Mouse (Mus musculus): ENCODE measurements around the gene Spata2. TPM values are rescaled to one million over a fixed set of nuclear protein-coding genes. Genes with fewer than 3 reads are reported as not detected.

The Spata2 gene
- polyA plus RNA-seq, 1 experiment from 2014 or later: 21.5 TPM

DNA sequence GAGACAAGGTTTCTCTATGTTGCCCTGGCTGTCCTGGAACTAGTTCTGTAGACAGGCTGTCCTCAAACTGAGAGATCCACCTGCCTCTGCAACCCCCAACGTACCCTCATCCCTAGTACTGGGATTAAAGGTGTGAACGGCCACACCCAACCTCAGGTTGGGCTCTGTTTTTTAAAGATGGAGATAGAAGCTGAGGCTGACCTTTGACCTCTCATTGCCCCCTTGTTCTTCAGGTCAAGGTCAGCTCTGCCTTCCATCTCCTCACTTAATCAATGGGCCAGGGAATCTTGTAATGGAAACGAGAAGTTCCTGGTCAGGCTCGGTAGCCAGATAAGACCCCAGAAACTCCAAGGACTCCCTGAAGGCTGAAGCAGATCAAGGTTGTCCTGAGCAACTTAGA lies 37.8 kb upstream of the Spata2 start:
- H3K4me1 ChIP-seq: peaks cover 7% of the 10 kb centered on the region
- WGBS: 78% methylated on average over 4 of the region's 4 CpGs
- no peak overlapping the region for H3K4me3 ChIP-seq

DNA sequence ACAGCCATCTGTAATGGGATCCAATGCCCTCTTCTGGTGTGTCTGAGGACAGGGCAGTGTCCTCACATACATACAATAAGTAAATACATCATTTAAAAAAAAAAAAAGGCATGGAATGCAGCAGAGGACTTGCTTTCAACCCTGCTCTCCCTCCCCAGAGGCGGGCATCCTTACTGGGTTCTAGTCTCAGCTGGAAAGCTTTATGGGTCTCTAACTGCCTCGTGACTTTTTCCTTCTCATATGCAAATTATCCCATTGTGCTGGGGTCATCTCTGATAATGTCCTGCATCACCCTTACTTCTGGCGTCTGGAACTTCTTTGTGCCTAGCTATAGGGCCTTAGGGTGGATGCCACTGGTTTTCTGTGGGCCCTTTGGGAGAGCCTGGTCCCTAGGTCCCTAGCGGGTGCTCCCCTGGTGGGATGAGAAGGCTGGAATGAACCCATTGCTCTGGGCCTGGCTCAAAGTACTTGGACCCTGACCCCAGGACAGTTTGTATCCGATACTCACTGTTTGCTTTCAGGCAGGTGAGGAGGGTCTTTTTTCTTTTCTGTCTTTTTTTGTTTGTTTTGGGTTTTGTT lies 37.3 kb upstream of the Spata2 start:
- H3K4me1 ChIP-seq: peaks cover 7% of the 10 kb centered on the region
- no peak for DNase-seq (ENCODE audit: low spot score)
- 46% methylated on average over 5 of the region's 5 CpGs for WGBS
- no peak overlapping the region for H3K4me3 ChIP-seq
- H3K27me3 ChIP-seq (ENCODE audit: low read depth, poor library complexity, severe bottlenecking): peaks cover 11% of the 10 kb centered on the region; the same call in 1 of the 2 replicates
- H3K9me3 ChIP-seq (replicated peaks): no peaks in the 10 kb centered on the region
- no peak overlapping the region for H3K27ac ChIP-seq
- H3K36me3 ChIP-seq: no peaks in the 10 kb centered on the region

More for the DNA sequence above, 37.8 kb upstream of the Spata2 start:
- no peaks in the 10 kb centered on the region for H3K9me3 ChIP-seq (replicated peaks)
- H3K27me3 ChIP-seq (ENCODE audit: low read depth, poor library complexity, severe bottlenecking): peaks cover 16% of the 10 kb centered on the region
- no peaks in the 10 kb centered on the region for H3K36me3 ChIP-seq
- H3K27ac ChIP-seq: no peak overlapping the region
- no peak for DNase-seq (ENCODE audit: low spot score)

DNA sequence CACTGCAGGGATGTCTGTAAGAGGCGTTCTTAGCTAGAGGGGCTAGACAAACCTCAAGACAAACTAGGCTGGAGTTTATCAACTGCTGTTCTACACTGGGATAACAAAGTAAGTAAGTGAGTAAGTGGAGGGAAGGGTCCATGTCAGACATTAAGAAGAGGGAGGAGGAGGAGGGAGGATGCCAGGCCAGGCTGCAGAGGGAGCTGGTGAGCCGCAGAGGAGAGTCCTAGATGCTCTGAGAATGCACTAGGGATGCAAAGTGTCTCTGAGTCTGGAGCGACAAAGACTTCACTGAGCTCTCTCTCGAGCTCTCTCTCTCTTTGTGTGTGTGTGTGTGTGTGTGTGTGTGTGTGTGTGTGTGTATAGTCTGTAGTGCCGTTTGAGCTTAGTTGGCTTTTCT lies 35.6 kb upstream of the Spata2 start:
- Histone ChIP-seq H3K36me3 (no peaks in the 10 kb centered on the region), H3K27ac (no peak overlapping the region), H3K4me1 (peaks cover 7% of the 10 kb centered on the region), H3K27me3 (ENCODE audit: low read depth, poor library complexity, severe bottlenecking) (peaks cover 6% of the 10 kb centered on the region; the same call in 1 of the 2 replicates), H3K9me3 (replicated peaks) (no peaks in the 10 kb centered on the region), H3K4me3 (no peak overlapping the region)
- whole genome bisulfite sequencing: 19% methylated on average over 5 of the region's 5 CpGs
- no peak for DNase-seq (ENCODE audit: low spot score)

DNA sequence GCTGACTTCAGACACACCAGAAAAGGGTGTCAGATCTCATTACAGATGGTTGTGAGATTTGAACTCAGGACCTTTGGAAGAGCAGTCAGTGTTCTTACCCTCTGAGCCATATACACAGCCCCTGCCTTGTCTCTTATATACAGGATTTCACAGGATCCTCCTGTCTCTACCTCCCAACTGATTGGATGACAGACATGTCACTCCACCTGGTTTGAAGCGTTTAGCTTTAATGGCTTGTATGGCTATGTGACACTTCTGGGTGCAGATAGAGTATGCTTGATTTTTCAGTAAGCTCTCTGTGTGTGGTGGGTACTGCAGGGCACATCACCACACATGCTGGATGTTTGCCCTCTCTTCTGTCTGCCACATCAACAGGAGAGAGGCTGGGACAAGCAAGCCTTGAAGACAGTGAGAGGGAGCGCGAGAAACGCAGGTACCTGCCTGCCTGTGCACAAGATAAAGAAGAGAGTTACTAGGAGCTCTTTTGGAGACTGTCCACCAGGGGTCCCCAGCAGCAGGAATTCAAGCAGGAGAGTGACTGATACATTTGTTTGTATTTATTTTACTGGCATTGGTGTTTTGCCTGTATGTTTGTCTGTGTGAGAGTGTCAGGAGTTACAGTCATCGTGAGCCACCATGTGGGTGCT lies 27.0 kb upstream of the Spata2 start:
- Histone ChIP-seq H3K4me1 (no peaks in the 10 kb centered on the region), H3K4me3 (no peak overlapping the region), H3K27me3 (ENCODE audit: low read depth, poor library complexity, severe bottlenecking) (no peaks in the 10 kb centered on the region), H3K36me3 (peaks cover 55% of the 10 kb centered on the region), H3K9me3 (replicated peaks) (no peaks in the 10 kb centered on the region), H3K27ac (no peak overlapping the region)
- 77% methylated on average over 5 of the region's 5 CpGs for WGBS
- DNase-seq (ENCODE audit: low spot score): no peak

DNA sequence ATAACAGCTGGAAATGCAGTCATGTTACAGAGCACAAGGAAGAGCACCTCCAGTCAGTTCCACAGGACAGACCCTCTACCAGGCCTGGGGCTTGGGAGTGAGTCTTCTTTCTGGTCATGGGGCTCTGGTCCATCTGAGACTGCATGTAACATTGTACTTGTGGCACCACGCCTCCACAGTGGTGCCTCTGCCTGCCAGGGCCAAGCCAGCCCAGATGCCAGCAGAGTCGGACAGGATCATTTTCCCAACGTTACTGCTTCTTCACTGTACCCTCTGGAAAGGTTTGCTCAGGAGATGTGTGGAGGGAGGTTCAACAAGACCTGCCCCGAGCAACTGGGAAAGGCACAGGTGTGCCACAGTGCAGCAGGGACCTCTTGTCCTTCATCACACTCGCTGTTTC lies 23.0 kb upstream of the Spata2 start:
- peaks cover 96% of the 10 kb centered on the region for H3K36me3 ChIP-seq
- WGBS: 90% methylated on average over 5 of the region's 5 CpGs
- no peak for DNase-seq (ENCODE audit: low spot score)
- no peak overlapping the region for H3K4me3 ChIP-seq
- no peaks in the 10 kb centered on the region for H3K4me1 ChIP-seq
- H3K9me3 ChIP-seq (replicated peaks): no peaks in the 10 kb centered on the region
- H3K27me3 ChIP-seq (ENCODE audit: low read depth, poor library complexity, severe bottlenecking): no peaks in the 10 kb centered on the region
- no peak overlapping the region for H3K27ac ChIP-seq

DNA sequence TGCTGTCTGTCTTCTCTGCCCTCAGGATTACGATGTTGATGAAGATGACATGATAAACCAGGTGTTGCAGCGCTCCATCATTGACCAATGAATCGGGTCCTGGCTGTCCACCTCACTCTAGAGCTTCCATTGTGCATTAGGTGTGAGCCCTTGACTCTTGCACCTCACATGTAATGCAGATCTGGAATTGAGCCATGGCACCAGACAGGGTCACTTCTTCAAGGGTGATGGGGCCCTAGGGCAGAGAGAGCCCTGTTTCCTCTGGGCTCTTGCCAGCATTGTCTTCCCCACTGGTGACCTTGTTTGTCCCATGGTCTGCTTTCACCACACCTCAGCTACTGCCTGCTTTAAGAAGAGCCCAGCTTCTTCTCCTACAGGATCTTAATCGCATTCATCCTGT lies 22.0 kb upstream of the Spata2 start:
- 97% methylated on average over 4 of the region's 4 CpGs for WGBS
- no peaks in the 10 kb centered on the region for H3K4me1 ChIP-seq

DNA sequence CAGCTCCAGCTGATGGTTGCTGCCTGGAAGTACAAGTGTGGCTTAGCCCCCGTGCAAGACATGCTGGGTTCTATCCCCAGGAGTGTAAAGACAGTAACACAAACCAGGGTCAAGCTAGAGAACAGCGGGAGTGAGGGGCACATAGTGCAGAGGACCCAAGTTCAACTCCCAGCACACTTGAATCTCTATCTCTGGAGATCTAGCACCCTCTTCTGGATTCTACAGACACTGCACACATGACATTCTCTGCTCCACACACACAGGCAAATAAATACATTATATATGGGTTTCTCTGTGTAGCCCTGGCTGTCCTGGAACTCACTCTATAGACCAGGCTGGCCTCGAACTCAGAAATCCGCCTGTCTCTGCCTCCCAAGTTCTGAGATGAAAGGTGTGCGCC lies 20.3 kb upstream of the Spata2 start:
- DNase-seq (ENCODE audit: low spot score): no peak
- Histone ChIP-seq H3K9me3 (replicated peaks) (no peaks in the 10 kb centered on the region), H3K27me3 (ENCODE audit: low read depth, poor library complexity, severe bottlenecking) (no peaks in the 10 kb centered on the region), H3K4me1 (no peaks in the 10 kb centered on the region), H3K27ac (no peak overlapping the region), H3K36me3 (peaks cover 100% of the 10 kb centered on the region), H3K4me3 (no peak overlapping the region)
- WGBS: 93% methylated on average over 5 of the region's 5 CpGs

More for the DNA sequence above, 22.0 kb upstream of the Spata2 start:
- Histone ChIP-seq H3K27ac (no peak overlapping the region), H3K36me3 (peaks cover 99% of the 10 kb centered on the region), H3K9me3 (replicated peaks) (no peaks in the 10 kb centered on the region), H3K4me3 (no peak overlapping the region), H3K27me3 (ENCODE audit: low read depth, poor library complexity, severe bottlenecking) (no peaks in the 10 kb centered on the region)
- no peak for DNase-seq (ENCODE audit: low spot score)

DNA sequence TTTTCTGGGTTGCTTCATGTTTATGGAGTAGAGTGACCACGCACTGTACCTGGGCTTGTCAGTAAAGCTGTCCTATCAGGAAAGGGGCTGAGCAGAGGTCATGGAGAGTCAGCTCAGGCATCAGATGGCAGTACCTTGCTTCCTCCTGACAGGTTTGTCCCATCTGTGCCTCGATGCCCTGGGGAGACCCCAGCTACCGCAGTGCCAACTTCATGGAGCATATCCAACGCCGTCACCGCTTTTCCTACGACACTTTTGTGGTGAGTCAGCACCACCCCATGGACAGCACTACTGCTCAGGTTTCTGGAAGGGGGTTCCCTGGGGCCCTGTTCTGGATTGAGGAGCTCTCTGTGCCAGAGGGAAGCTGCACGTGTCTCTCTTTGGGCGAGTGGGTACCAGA lies 19.7 kb upstream of the Spata2 start:
- Histone ChIP-seq H3K4me3 (no peak overlapping the region), H3K27ac (no peak overlapping the region), H3K27me3 (ENCODE audit: low read depth, poor library complexity, severe bottlenecking) (no peaks in the 10 kb centered on the region), H3K36me3 (peaks cover 100% of the 10 kb centered on the region), H3K4me1 (no peaks in the 10 kb centered on the region), H3K9me3 (replicated peaks) (no peaks in the 10 kb centered on the region)
- 97% methylated on average over 9 of the region's 9 CpGs for WGBS
- DNase-seq (ENCODE audit: low spot score): no peak

DNA sequence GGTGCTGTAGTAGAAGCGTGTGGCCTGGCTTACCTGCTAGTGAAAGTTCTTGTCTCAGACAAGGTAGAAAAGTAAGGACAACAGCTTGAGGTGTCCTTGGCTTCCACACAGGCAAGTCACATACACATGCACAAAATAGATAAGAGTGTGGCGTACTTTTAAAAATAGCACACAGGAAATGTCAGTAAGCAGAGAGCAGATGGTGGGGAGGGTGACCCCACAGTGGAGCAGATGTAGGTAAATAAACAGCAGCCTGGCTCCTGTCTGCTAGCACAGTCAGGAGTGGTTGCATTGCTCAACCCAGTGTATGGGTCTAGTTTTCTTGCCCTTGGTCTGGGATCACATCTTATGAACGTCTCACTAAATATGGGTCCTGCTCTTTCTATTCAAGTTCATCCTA lies 17.8 kb upstream of the Spata2 start:
- Histone ChIP-seq H3K4me3 (no peak overlapping the region), H3K27ac (no peak overlapping the region), H3K36me3 (peaks cover 98% of the 10 kb centered on the region), H3K9me3 (replicated peaks) (no peaks in the 10 kb centered on the region), H3K27me3 (ENCODE audit: low read depth, poor library complexity, severe bottlenecking) (no peaks in the 10 kb centered on the region), H3K4me1 (peaks cover 11% of the 10 kb centered on the region)
- DNase-seq (ENCODE audit: low spot score): no peak
- 88% methylated on average over 3 of the region's 3 CpGs for WGBS

DNA sequence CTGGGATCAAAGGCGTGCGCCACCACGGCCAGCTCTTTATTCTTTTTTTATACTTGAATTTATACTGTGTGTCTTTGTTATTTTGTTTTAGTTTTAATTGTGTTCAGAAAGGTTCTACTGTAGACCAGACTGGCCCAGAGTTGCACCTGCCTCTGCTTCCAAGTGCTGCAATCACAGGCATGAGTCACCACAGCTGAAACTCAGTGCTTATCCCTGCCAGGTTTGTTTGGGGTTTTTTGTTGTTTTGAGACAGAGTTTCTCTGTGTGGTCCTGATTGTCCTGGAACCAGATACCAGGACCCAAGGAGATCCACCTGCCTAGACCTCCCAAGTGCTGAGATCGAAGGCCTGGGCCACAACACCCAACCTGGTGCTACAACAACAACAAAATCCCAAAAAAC lies 15.9 kb upstream of the Spata2 start:
- no peak overlapping the region for H3K27ac ChIP-seq
- no peaks in the 10 kb centered on the region for H3K9me3 ChIP-seq (replicated peaks)
- H3K27me3 ChIP-seq (ENCODE audit: low read depth, poor library complexity, severe bottlenecking): no peaks in the 10 kb centered on the region
- peaks cover 92% of the 10 kb centered on the region for H3K36me3 ChIP-seq
- no peak for DNase-seq (ENCODE audit: low spot score)
- WGBS: 96% methylated on average over 4 of the region's 4 CpGs
- H3K4me3 ChIP-seq: no peak overlapping the region
- H3K4me1 ChIP-seq: peaks cover 27% of the 10 kb centered on the region

DNA sequence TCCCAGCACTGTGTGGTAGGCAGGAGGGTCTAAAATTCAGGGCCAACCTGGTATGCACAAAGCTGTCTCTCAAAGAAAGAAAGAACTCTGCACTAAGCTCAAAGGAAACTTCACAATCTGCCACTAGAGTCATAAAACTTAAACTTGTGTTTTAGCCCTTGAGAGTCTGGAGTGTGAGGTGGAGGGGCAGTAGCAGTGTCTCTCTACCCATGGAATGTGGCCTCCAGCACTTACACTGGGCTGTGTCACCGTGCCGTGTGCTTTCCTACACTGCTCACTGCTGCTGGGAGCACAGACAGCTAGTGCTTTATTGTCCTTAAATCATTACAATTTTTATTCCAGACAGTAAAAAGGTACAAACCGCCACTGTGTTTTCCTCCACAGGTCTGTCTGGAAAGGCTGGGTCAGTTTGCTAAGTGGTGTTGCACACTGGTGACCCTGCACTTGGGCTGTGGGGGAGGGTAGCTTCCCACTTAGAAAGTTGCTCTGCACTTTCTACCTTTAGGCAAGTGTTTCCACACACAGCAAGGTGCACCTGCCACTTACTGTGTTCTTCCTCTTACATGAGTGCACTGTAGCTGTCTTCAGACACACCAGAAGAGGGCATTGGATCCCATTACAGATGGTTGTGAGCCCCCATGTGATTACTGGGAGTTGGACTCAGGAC lies 15.2 kb upstream of the Spata2 start:
- DNase-seq (ENCODE audit: low spot score): no peak
- 95% methylated on average over 3 of the region's 3 CpGs for WGBS
- peaks cover 29% of the 10 kb centered on the region for H3K4me1 ChIP-seq

DNA sequence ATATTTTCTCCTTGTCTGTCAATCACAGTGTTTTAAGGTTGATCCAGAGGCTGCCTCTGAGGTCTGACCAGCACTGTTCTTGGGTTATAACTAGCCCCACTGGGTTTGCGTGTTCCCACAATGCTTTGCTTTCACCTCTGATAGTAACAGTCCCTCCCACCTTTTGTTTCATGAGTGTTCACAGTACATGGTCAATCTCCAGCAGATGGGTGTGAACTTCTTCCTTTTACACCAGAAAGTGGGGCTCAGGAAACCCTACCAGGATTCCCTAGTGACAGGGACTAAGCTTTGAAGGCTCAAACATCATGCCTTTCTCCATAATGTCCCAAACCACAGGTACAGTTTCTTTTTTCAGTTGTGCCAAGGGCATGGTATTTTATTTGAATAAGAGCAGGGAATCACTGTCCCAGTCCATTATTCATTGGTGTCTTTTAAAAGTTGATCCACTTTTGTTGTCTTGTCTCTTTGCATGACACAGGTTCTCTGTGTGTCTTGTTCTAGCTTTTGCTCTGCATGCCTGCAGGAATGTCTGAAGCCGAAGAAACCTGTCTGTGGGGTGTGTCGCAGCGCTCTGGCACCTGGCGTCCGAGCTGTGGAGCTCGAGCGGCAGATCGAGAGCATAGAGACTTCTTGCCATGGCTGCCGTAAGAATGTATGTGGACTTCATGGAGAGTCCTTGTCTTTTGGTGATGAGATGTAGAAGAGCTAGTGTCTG lies 14.0 kb upstream of the Spata2 start:
- peaks cover 73% of the 10 kb centered on the region for H3K36me3 ChIP-seq
- no peak for DNase-seq (ENCODE audit: low spot score)
- WGBS: 97% methylated on average over 10 of the region's 10 CpGs

More for the DNA sequence above, 15.2 kb upstream of the Spata2 start:
- no peaks in the 10 kb centered on the region for H3K9me3 ChIP-seq (replicated peaks)
- H3K4me3 ChIP-seq: no peak overlapping the region
- no peaks in the 10 kb centered on the region for H3K27me3 ChIP-seq (ENCODE audit: low read depth, poor library complexity, severe bottlenecking)
- H3K36me3 ChIP-seq: peaks cover 85% of the 10 kb centered on the region
- H3K27ac ChIP-seq: no peak overlapping the region

DNA sequence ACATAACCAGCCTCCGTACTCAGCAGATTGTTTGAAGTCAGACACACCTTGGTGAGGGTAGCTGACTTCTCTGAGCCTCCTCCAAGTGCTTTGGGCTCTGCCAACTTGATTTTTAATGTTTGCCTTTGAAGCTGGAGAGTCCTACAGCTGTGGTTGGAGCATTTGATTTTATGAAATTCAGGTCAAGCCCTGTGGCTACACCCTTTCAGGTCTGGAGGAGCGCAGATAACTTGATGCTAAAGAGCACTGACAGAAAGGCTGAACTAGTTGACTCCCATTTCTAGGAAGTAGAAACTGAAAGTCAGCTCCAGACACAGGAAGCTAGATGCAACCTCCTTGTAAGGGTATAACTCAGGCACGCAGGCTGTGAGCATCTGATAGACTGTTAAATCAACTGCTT lies 12.4 kb upstream of the Spata2 start:
- Histone ChIP-seq H3K27me3 (ENCODE audit: low read depth, poor library complexity, severe bottlenecking) (no peaks in the 10 kb centered on the region), H3K27ac (no peak overlapping the region), H3K4me1 (peaks cover 33% of the 10 kb centered on the region), H3K9me3 (replicated peaks) (no peaks in the 10 kb centered on the region), H3K4me3 (0 out of 2 replicates have a peak overlapping the region, but pooled peaks have one; percentile 100), H3K36me3 (peaks cover 57% of the 10 kb centered on the region)
- no peak for DNase-seq (ENCODE audit: low spot score)
- 90% methylated on average over 3 of the region's 3 CpGs for WGBS

More for the DNA sequence above, 14.0 kb upstream of the Spata2 start:
- no peak overlapping the region for H3K27ac ChIP-seq
- H3K4me1 ChIP-seq: peaks cover 33% of the 10 kb centered on the region
- H3K4me3 ChIP-seq: no peak overlapping the region
- no peaks in the 10 kb centered on the region for H3K27me3 ChIP-seq (ENCODE audit: low read depth, poor library complexity, severe bottlenecking)
- H3K9me3 ChIP-seq (replicated peaks): no peaks in the 10 kb centered on the region

Measured in limb, embryonic 10.5 days (tissue).